Mouse (Mus musculus) forebrain, embryonic 12.5 days (tissue): Measurements from ENCODE around the gene Zfp740. TPM values are rescaled to one million over a fixed set of nuclear protein-coding genes. Genes with fewer than 3 reads are reported as not detected.

Source experiments
- ATAC-seq: fragments of 200-750 bp; cut with Nextera tagmentation; 2 replicates; pipeline ENCODE4 v1.8.0; 2017; ENCODE audit warnings: moderate TSS enrichment; ENCODE audit not compliant: low FRiP score
- H3K27ac ChIP-seq: fragments of 300-500 bp; sonication (generic); 2 replicates; pipeline ENCODE4 v1.5.1; 2016; ENCODE audit warnings: mild to moderate bottlenecking
- H3K27me3 ChIP-seq: fragments of 300-500 bp; sonication (generic); 2 replicates; pipeline ENCODE4 v1.6.1; 2016; ENCODE audit warnings: mild to moderate bottlenecking
- H3K36me3 ChIP-seq: fragments of 300-500 bp; sonication (generic); replicated peaks from 2 replicates; pipeline ENCODE4 v1.6.1; 2016; ENCODE audit warnings: mild to moderate bottlenecking
- H3K4me1 ChIP-seq: fragments of 300-500 bp; sonication (generic); 2 replicates; pipeline ENCODE4 v1.6.1; 2016
- H3K4me2 ChIP-seq: fragments of 300-500 bp; sonication (generic); 2 replicates; pipeline ENCODE4 v1.6.1; 2016; ENCODE audit warnings: mild to moderate bottlenecking, moderate library complexity
- H3K4me3 ChIP-seq: fragments of 300-500 bp; sonication (generic); replicated peaks from 2 replicates; pipeline ENCODE4 v1.5.1; 2016; ENCODE audit warnings: mild to moderate bottlenecking
- H3K9ac ChIP-seq: fragments of 300-500 bp; sonication (generic); 2 replicates; pipeline ENCODE4 v1.6.1; 2016; ENCODE audit warnings: mild to moderate bottlenecking
- H3K9me3 ChIP-seq: fragments of 300-500 bp; sonication (generic); 2 replicates; pipeline ENCODE4 v1.6.1; 2016
- WGBS: fragments of 180-500 bp; shearing (Covaris S2); methylation state at CpG from one replicate; pipeline ENCODE4 v1.1.7; 2016; 5-methylcytosine and 5-hydroxymethylcytosine counted together
- polyA plus RNA-seq: library from polyadenylated mRNA; unstranded; fragments of >200 nt; fragmentation: Nextera tagmentation; extraction: Ambion mirVana; gene quantifications from 2 replicates; pipeline ENCODE4 v1.2.1, GENCODE M21; 2016

Gene Zfp740
- polyA plus RNA-seq, 1 experiment from 2014 or later, result 132 TPM

- WGBS, result under 1% methylated on average over 48 of the region's 65 CpGs
- peaks cover 58% of the 10 kb centered on the region for H3K4me1 ChIP-seq
Observed at GRCm38 (mm10) chr15:102247252-102248130, 44.4 kb downstream of the Zfp740 start.

GRCm38 (mm10) chr15:102248131-102248811, 45.2 kb downstream of the Zfp740 start:
- Histone ChIP-seq H3K4me3 (peak overlapping the region; percentile 65), H3K27ac (peak overlapping the region; percentile 80), H3K9ac (peak overlapping the region; percentile 65), H3K4me2 (peak overlapping the region; percentile 98), H3K27me3 (peaks cover 87% of the 10 kb centered on the region), H3K9me3 (no peaks in the 10 kb centered on the region), H3K36me3 (no peaks in the 10 kb centered on the region), H3K4me1 (peaks cover 51% of the 10 kb centered on the region)
- 5% methylated on average over 8 of the region's 8 CpGs for WGBS
- ATAC-seq, result no peak

More at GRCm38 (mm10) chr15:102247252-102248130, 44.4 kb downstream of the Zfp740 start:
- H3K9me3 ChIP-seq, result no peaks in the 10 kb centered on the region
- peak overlapping the region; percentile 98 for H3K4me2 ChIP-seq
- peak overlapping the region; percentile 65 for H3K4me3 ChIP-seq
- H3K9ac ChIP-seq, result peak overlapping the region; percentile 65
- peaks cover 90% of the 10 kb centered on the region for H3K27me3 ChIP-seq
- no peaks in the 10 kb centered on the region for H3K36me3 ChIP-seq
- H3K27ac ChIP-seq, result peak overlapping the region; percentile 80
- ATAC-seq, result peak; percentile 54

GRCm38 (mm10) chr15:102248812-102249191, 45.8 kb downstream of the Zfp740 start:
- Histone ChIP-seq H3K27me3 (peaks cover 82% of the 10 kb centered on the region), H3K9me3 (no peaks in the 10 kb centered on the region), H3K4me2 (peak overlapping the region; percentile 26; the same call in 1 of the 2 replicates), H3K4me1 (peaks cover 46% of the 10 kb centered on the region), H3K36me3 (no peaks in the 10 kb centered on the region), H3K27ac (0 out of 2 replicates have a peak overlapping the region, but pooled peaks have one; percentile 19), H3K4me3 (no peak overlapping the region), H3K9ac (no peak overlapping the region)
- no peak for ATAC-seq
- 7% methylated on average over 1 of the region's 3 CpGs for WGBS

GRCm38 (mm10) chr15:102249251-102249691, 46.2 kb downstream of the Zfp740 start:
- H3K9ac ChIP-seq, result no peak overlapping the region
- H3K4me1 ChIP-seq, result peaks cover 42% of the 10 kb centered on the region
- H3K36me3 ChIP-seq, result no peaks in the 10 kb centered on the region
- peaks cover 82% of the 10 kb centered on the region for H3K27me3 ChIP-seq
- H3K4me3 ChIP-seq, result no peak overlapping the region
- peak overlapping the region; percentile 26 for H3K4me2 ChIP-seq
- ATAC-seq, result no peak
- peak overlapping the region; percentile 19; the same call in 1 of the 2 replicates for H3K27ac ChIP-seq
- H3K9me3 ChIP-seq, result no peaks in the 10 kb centered on the region
- WGBS, result 3% methylated on average over 13 of the region's 13 CpGs

GRCm38 (mm10) chr15:102249967-102250366, 46.9 kb downstream of the Zfp740 start:
- no peak for ATAC-seq
- Histone ChIP-seq H3K4me1 (peaks cover 42% of the 10 kb centered on the region), H3K36me3 (no peaks in the 10 kb centered on the region), H3K9me3 (no peaks in the 10 kb centered on the region), H3K4me2 (no peak overlapping the region), H3K27ac (peak overlapping the region; percentile 62; the same call in 1 of the 2 replicates), H3K4me3 (no peak overlapping the region), H3K27me3 (peaks cover 81% of the 10 kb centered on the region), H3K9ac (no peak overlapping the region)
- WGBS, result 46% methylated on average over 9 of the region's 9 CpGs

GRCm38 (mm10) chr15:102250521-102250920, 47.5 kb downstream of the Zfp740 start:
- peaks cover 39% of the 10 kb centered on the region for H3K4me1 ChIP-seq
- no peak overlapping the region for H3K4me2 ChIP-seq
- ATAC-seq, result no peak
- peaks cover 81% of the 10 kb centered on the region for H3K27me3 ChIP-seq
- no peak overlapping the region for H3K4me3 ChIP-seq
- H3K27ac ChIP-seq, result no peak overlapping the region
- no peak overlapping the region for H3K9ac ChIP-seq
- no peaks in the 10 kb centered on the region for H3K9me3 ChIP-seq
- no peaks in the 10 kb centered on the region for H3K36me3 ChIP-seq
- 57% methylated on average over 5 of the region's 5 CpGs for WGBS

- H3K27me3 ChIP-seq, result peaks cover 78% of the 10 kb centered on the region
- H3K9ac ChIP-seq, result peak overlapping the region; percentile 17; the same call in 1 of the 2 replicates
- no peaks in the 10 kb centered on the region for H3K36me3 ChIP-seq
- ATAC-seq, result no peak
- H3K4me2 ChIP-seq, result peak overlapping the region; percentile 31
- 0 out of 2 replicates have a peak overlapping the region, but pooled peaks have one; percentile 36 for H3K27ac ChIP-seq
- H3K9me3 ChIP-seq, result no peaks in the 10 kb centered on the region
- WGBS, result 50% methylated on average over 13 of the region's 14 CpGs
- H3K4me1 ChIP-seq, result peaks cover 25% of the 10 kb centered on the region
- H3K4me3 ChIP-seq, result peak overlapping the region; percentile 57; the same call in 1 of the 2 replicates
Observed at GRCm38 (mm10) chr15:102255547-102256255, 52.7 kb downstream of the Zfp740 start.

GRCm38 (mm10) chr15:102256431-102257201, 53.6 kb downstream of the Zfp740 start:
- Histone ChIP-seq H3K9ac (peak overlapping the region; percentile 77), H3K4me2 (peak overlapping the region; percentile 97), H3K9me3 (no peaks in the 10 kb centered on the region), H3K36me3 (no peaks in the 10 kb centered on the region), H3K27me3 (peaks cover 69% of the 10 kb centered on the region), H3K4me1 (peaks cover 25% of the 10 kb centered on the region), H3K27ac (no peak overlapping the region), H3K4me3 (peak overlapping the region; percentile 57)
- no peak for ATAC-seq
- WGBS, result 10% methylated on average over 22 of the region's 22 CpGs

GRCm38 (mm10) chr15:102257202-102258075, 54.4 kb downstream of the Zfp740 start, which contains the start of gene Rarg:
Gene Rarg, minus strand, starts transcription at chr15:102257517.
- Histone ChIP-seq H3K27ac (0 out of 2 replicates have a peak within 1 kb of the TSS, but pooled peaks have one; percentile 47), H3K4me3 (peak within 1 kb of the TSS; percentile 57), H3K9me3 (no peaks in the 10 kb centered on the region), H3K27me3 (peaks cover 65% of the 10 kb centered on the region), H3K4me2 (peak within 1 kb of the TSS; percentile 97), H3K9ac (peak within 1 kb of the TSS; percentile 77), H3K4me1 (peaks cover 25% of the 10 kb centered on the region), H3K36me3 (no peaks in the 10 kb centered on the region)
- WGBS, result under 1% methylated on average over 41 of the region's 46 CpGs
- ATAC-seq, result peak; percentile 41; the same call in 1 of the 2 replicates

- H3K27me3 ChIP-seq, result peaks cover 60% of the 10 kb centered on the region
- H3K9ac ChIP-seq, result no peak overlapping the region
- peak overlapping the region; percentile 57; the same call in 1 of the 2 replicates for H3K4me3 ChIP-seq
- ATAC-seq, result no peak
- H3K27ac ChIP-seq, result 0 out of 2 replicates have a peak overlapping the region, but pooled peaks have one; percentile 47
- peaks cover 25% of the 10 kb centered on the region for H3K4me1 ChIP-seq
- no peaks in the 10 kb centered on the region for H3K36me3 ChIP-seq
- H3K4me2 ChIP-seq, result peak overlapping the region; percentile 97
- no peaks in the 10 kb centered on the region for H3K9me3 ChIP-seq
- WGBS, result 6% methylated on average over 12 of the region's 12 CpGs
Observed at GRCm38 (mm10) chr15:102258076-102258470, 55.0 kb downstream of the Zfp740 start.
